Mouse (Mus musculus): ENCODE measurements around the gene Olfr1264.

DNA sequence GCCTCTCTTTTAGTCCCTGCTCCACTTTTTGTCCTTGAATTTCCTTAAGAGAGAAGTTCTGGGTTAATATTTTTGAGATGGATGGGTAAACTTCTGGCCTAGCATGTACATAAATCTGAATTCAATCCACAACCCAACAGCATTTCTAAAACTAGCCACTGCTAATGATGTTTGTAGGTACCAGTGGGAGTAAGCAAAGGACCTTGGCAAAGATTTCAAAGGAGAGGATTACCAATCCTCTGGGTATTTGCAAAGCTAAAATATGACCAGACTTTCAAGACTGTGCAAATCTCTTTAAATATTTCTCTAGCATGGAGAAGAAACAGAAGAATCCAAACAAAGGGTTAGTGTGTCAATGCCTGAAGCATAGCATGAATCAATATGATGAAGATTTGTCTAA is 25.5 kb downstream of the Olfr1264 start, which contains the start of gene Olfr1262:
- TF ChIP-seq CTCF (IDR thresholded peaks at IDR 0.05; ENCODE audit: insufficient read depth, low read depth, low read length) (no peak), POLR2A (IDR thresholded peaks at IDR 0.05; ENCODE audit: insufficient read depth, low read depth, low read length) (no peak)
